Mouse (Mus musculus): Measurements from ENCODE around the gene Abcc12. TPM values are rescaled to one million over a fixed set of nuclear protein-coding genes. Genes with fewer than 3 reads are reported as not detected.

Gene Abcc12
- polyA plus RNA-seq, 1 experiment from 2014 or later, result not detected

- DNase-seq (ENCODE audit: low spot score) (no peak), ATAC-seq (replicated peaks; ENCODE audit: low FRiP score) (no peak)
- Histone ChIP-seq H3K27ac (ENCODE audit: low read depth, low read length) (no peak overlapping the region), H3K4me2 (no peak overlapping the region), H3K4me3 (ENCODE audit: low read depth, low read length) (no peak overlapping the region), H3K9me3 (ENCODE audit: control insufficient read depth, low read length) (no peaks in the 10 kb centered on the region), H3K9ac (ENCODE audit: low read depth, low read length) (no peak overlapping the region), H3K4me1 (replicated peaks; ENCODE audit: control insufficient read depth, insufficient read depth, low read length) (no peaks in the 10 kb centered on the region), H3K36me3 (ENCODE audit: control insufficient read depth, insufficient read depth, low read length) (no peaks in the 10 kb centered on the region), H3K27me3 (replicated peaks; ENCODE audit: control insufficient read depth, insufficient read depth, low read length) (no peaks in the 10 kb centered on the region)
- 70% methylated on average over 3 of the region's 3 CpGs for WGBS
Measured at GRCm38 (mm10) chr8:86604676-86605075, 24.2 kb upstream of the Abcc12 start.

GRCm38 (mm10) chr8:86603174-86603573 is 22.7 kb upstream of the Abcc12 start:
- no peak overlapping the region for H3K27ac ChIP-seq (ENCODE audit: low read depth, low read length)
- no peak overlapping the region for H3K9ac ChIP-seq (ENCODE audit: low read depth, low read length)

GRCm38 (mm10) chr8:86600311-86600710 is 19.8 kb upstream of the Abcc12 start:
- Histone ChIP-seq H3K4me3 (ENCODE audit: low read depth, low read length) (no peak overlapping the region), H3K9me3 (ENCODE audit: control insufficient read depth, low read length) (no peaks in the 10 kb centered on the region), H3K4me2 (no peak overlapping the region), H3K4me1 (replicated peaks; ENCODE audit: control insufficient read depth, insufficient read depth, low read length) (no peaks in the 10 kb centered on the region), H3K27ac (ENCODE audit: low read depth, low read length) (no peak overlapping the region), H3K36me3 (ENCODE audit: control insufficient read depth, insufficient read depth, low read length) (no peaks in the 10 kb centered on the region), H3K27me3 (replicated peaks; ENCODE audit: control insufficient read depth, insufficient read depth, low read length) (no peaks in the 10 kb centered on the region), H3K9ac (ENCODE audit: low read depth, low read length) (no peak overlapping the region)
- DNase-seq (ENCODE audit: low spot score), result no peak
- WGBS, result 72% methylated on average over 3 of the region's 3 CpGs
- ATAC-seq (replicated peaks; ENCODE audit: low FRiP score), result no peak

More at GRCm38 (mm10) chr8:86603174-86603573, 22.7 kb upstream of the Abcc12 start:
- Histone ChIP-seq H3K36me3 (ENCODE audit: control insufficient read depth, insufficient read depth, low read length) (no peaks in the 10 kb centered on the region), H3K9me3 (ENCODE audit: control insufficient read depth, low read length) (no peaks in the 10 kb centered on the region), H3K4me1 (replicated peaks; ENCODE audit: control insufficient read depth, insufficient read depth, low read length) (no peaks in the 10 kb centered on the region), H3K4me3 (ENCODE audit: low read depth, low read length) (no peak overlapping the region), H3K27me3 (replicated peaks; ENCODE audit: control insufficient read depth, insufficient read depth, low read length) (no peaks in the 10 kb centered on the region), H3K4me2 (no peak overlapping the region)
- ATAC-seq (replicated peaks; ENCODE audit: low FRiP score), result no peak
- DNase-seq (ENCODE audit: low spot score), result no peak
- 71% methylated on average over 2 of the region's 2 CpGs for WGBS

GRCm38 (mm10) chr8:86599299-86599698 is 18.8 kb upstream of the Abcc12 start:
- no peaks in the 10 kb centered on the region for H3K4me1 ChIP-seq (replicated peaks; ENCODE audit: control insufficient read depth, insufficient read depth, low read length)
- no peak overlapping the region for H3K4me3 ChIP-seq (ENCODE audit: low read depth, low read length)
- WGBS, result 85% methylated on average over 6 of the region's 6 CpGs
- H3K9ac ChIP-seq (ENCODE audit: low read depth, low read length), result no peak overlapping the region
- no peak for ATAC-seq (replicated peaks; ENCODE audit: low FRiP score)
- no peak for DNase-seq (ENCODE audit: low spot score)
- H3K9me3 ChIP-seq (ENCODE audit: control insufficient read depth, low read length), result no peaks in the 10 kb centered on the region
- no peaks in the 10 kb centered on the region for H3K27me3 ChIP-seq (replicated peaks; ENCODE audit: control insufficient read depth, insufficient read depth, low read length)
- H3K36me3 ChIP-seq (ENCODE audit: control insufficient read depth, insufficient read depth, low read length), result no peaks in the 10 kb centered on the region
- no peak overlapping the region for H3K27ac ChIP-seq (ENCODE audit: low read depth, low read length)
- no peak overlapping the region for H3K4me2 ChIP-seq

GRCm38 (mm10) chr8:86597681-86598080 is 17.2 kb upstream of the Abcc12 start:
- Histone ChIP-seq H3K36me3 (ENCODE audit: control insufficient read depth, insufficient read depth, low read length) (no peaks in the 10 kb centered on the region), H3K27ac (ENCODE audit: low read depth, low read length) (no peak overlapping the region), H3K4me3 (ENCODE audit: low read depth, low read length) (no peak overlapping the region), H3K9me3 (ENCODE audit: control insufficient read depth, low read length) (no peaks in the 10 kb centered on the region), H3K27me3 (replicated peaks; ENCODE audit: control insufficient read depth, insufficient read depth, low read length) (no peaks in the 10 kb centered on the region), H3K4me2 (no peak overlapping the region), H3K9ac (ENCODE audit: low read depth, low read length) (no peak overlapping the region), H3K4me1 (replicated peaks; ENCODE audit: control insufficient read depth, insufficient read depth, low read length) (no peaks in the 10 kb centered on the region)
- DNase-seq (ENCODE audit: low spot score) (no peak), ATAC-seq (replicated peaks; ENCODE audit: low FRiP score) (no peak)
- 84% methylated on average over 7 of the region's 7 CpGs for WGBS

- Histone ChIP-seq H3K27ac (ENCODE audit: low read depth, low read length) (no peak overlapping the region), H3K27me3 (replicated peaks; ENCODE audit: control insufficient read depth, insufficient read depth, low read length) (no peaks in the 10 kb centered on the region), H3K36me3 (ENCODE audit: control insufficient read depth, insufficient read depth, low read length) (no peaks in the 10 kb centered on the region), H3K9ac (ENCODE audit: low read depth, low read length) (no peak overlapping the region), H3K4me1 (replicated peaks; ENCODE audit: control insufficient read depth, insufficient read depth, low read length) (no peaks in the 10 kb centered on the region), H3K4me2 (no peak overlapping the region), H3K9me3 (ENCODE audit: control insufficient read depth, low read length) (no peaks in the 10 kb centered on the region), H3K4me3 (ENCODE audit: low read depth, low read length) (no peak overlapping the region)
- ATAC-seq (replicated peaks; ENCODE audit: low FRiP score), result no peak
- 74% methylated on average over 5 of the region's 5 CpGs for WGBS
- no peak for DNase-seq (ENCODE audit: low spot score)
Measured at GRCm38 (mm10) chr8:86595671-86596070, 15.2 kb upstream of the Abcc12 start.

- no peaks in the 10 kb centered on the region for H3K27me3 ChIP-seq (replicated peaks; ENCODE audit: control insufficient read depth, insufficient read depth, low read length)
- H3K36me3 ChIP-seq (ENCODE audit: control insufficient read depth, insufficient read depth, low read length), result no peaks in the 10 kb centered on the region
- WGBS, result 52% methylated on average over 3 of the region's 3 CpGs
- no peak overlapping the region for H3K27ac ChIP-seq (ENCODE audit: low read depth, low read length)
- DNase-seq (ENCODE audit: low spot score), result no peak
- H3K4me1 ChIP-seq (replicated peaks; ENCODE audit: control insufficient read depth, insufficient read depth, low read length), result no peaks in the 10 kb centered on the region
- no peak for ATAC-seq (replicated peaks; ENCODE audit: low FRiP score)
- no peak overlapping the region for H3K4me2 ChIP-seq
- no peaks in the 10 kb centered on the region for H3K9me3 ChIP-seq (ENCODE audit: control insufficient read depth, low read length)
- H3K9ac ChIP-seq (ENCODE audit: low read depth, low read length), result no peak overlapping the region
- no peak overlapping the region for H3K4me3 ChIP-seq (ENCODE audit: low read depth, low read length)
Measured at GRCm38 (mm10) chr8:86594159-86594796, 13.8 kb upstream of the Abcc12 start.

GRCm38 (mm10) chr8:86593099-86593498 is 12.6 kb upstream of the Abcc12 start:
- Histone ChIP-seq H3K27me3 (replicated peaks; ENCODE audit: control insufficient read depth, insufficient read depth, low read length) (no peaks in the 10 kb centered on the region), H3K4me3 (ENCODE audit: low read depth, low read length) (no peak overlapping the region), H3K36me3 (ENCODE audit: control insufficient read depth, insufficient read depth, low read length) (no peaks in the 10 kb centered on the region), H3K9me3 (ENCODE audit: control insufficient read depth, low read length) (no peaks in the 10 kb centered on the region), H3K4me2 (no peak overlapping the region), H3K27ac (ENCODE audit: low read depth, low read length) (no peak overlapping the region), H3K9ac (ENCODE audit: low read depth, low read length) (no peak overlapping the region), H3K4me1 (replicated peaks; ENCODE audit: control insufficient read depth, insufficient read depth, low read length) (no peaks in the 10 kb centered on the region)
- DNase-seq (ENCODE audit: low spot score) (no peak), ATAC-seq (replicated peaks; ENCODE audit: low FRiP score) (no peak)
- WGBS, result 48% methylated on average over 10 of the region's 10 CpGs

GRCm38 (mm10) chr8:86588338-86588737 is 7.9 kb upstream of the Abcc12 start:
- Histone ChIP-seq H3K4me3 (ENCODE audit: low read depth, low read length) (no peak overlapping the region), H3K9me3 (ENCODE audit: control insufficient read depth, low read length) (no peaks in the 10 kb centered on the region), H3K9ac (ENCODE audit: low read depth, low read length) (no peak overlapping the region), H3K27ac (ENCODE audit: low read depth, low read length) (no peak overlapping the region), H3K27me3 (replicated peaks; ENCODE audit: control insufficient read depth, insufficient read depth, low read length) (no peaks in the 10 kb centered on the region), H3K4me2 (no peak overlapping the region), H3K4me1 (replicated peaks; ENCODE audit: control insufficient read depth, insufficient read depth, low read length) (no peaks in the 10 kb centered on the region), H3K36me3 (ENCODE audit: control insufficient read depth, insufficient read depth, low read length) (no peaks in the 10 kb centered on the region)
- DNase-seq (ENCODE audit: low spot score) (no peak), ATAC-seq (replicated peaks; ENCODE audit: low FRiP score) (no peak)
- WGBS, result 87% methylated on average over 5 of the region's 5 CpGs
